Mouse (Mus musculus) ES-E14 (cell line): ENCODE measurements at regions not wholly inside any gene's neighbourhood (a gene's known extent, or its start where the extent isn't known, plus 50 kb on each side); places are given as distances from the start of the nearest gene placed in this dataset.

Experiments used
- DNase-seq: peaks from one replicate; pipeline ENCODE4 v3.0.0-alpha.2; 2013; ENCODE audit warnings: low read depth, low spot score
- H3K27ac ChIP-seq: 2 replicates; pipeline ENCODE4 v1.5.1; 2012; ENCODE audit warnings: low read depth, mild to moderate bottlenecking, low read length, moderate library complexity, mixed read lengths; ENCODE audit not compliant: poor library complexity, insufficient read depth, severe bottlenecking
- H3K36me3 ChIP-seq: 2 replicates; pipeline ENCODE4 v1.6.1; 2012; ENCODE audit warnings: mild to moderate bottlenecking, low read length, moderate library complexity, mixed read lengths; ENCODE audit not compliant: control insufficient read depth, poor library complexity, insufficient read depth, severe bottlenecking
- H3K4me1 ChIP-seq, 2 experiments: fragments of 150-350 bp in 1 of 2; sonication (generic) in 1 of 2; 2 replicates each; pipeline ENCODE4 v1.6.1; 2012; ENCODE audit warnings: low read length in 2 of 2, mild to moderate bottlenecking in 1 of 2, mixed read lengths in 1 of 2; ENCODE audit not compliant: control insufficient read depth in 2 of 2, insufficient read depth in 2 of 2, poor library complexity in 1 of 2
- H3K4me3 ChIP-seq, 2 experiments: fragments of 150-350 bp in 1 of 2; sonication (generic) in 1 of 2; 2 replicates each; pipeline ENCODE4 v1.5.1; 2012; ENCODE audit warnings: low read length in 2 of 2, low read depth in 1 of 2, mild to moderate bottlenecking in 1 of 2, mixed read lengths in 1 of 2; ENCODE audit not compliant: insufficient read depth in 1 of 2, poor library complexity in 1 of 2, severe bottlenecking in 1 of 2
- H3K9ac ChIP-seq: 2 replicates; pipeline ENCODE4 v1.6.1; 2012; ENCODE audit warnings: low read depth, mild to moderate bottlenecking, low read length, mixed read lengths; ENCODE audit not compliant: poor library complexity, insufficient read depth, severe bottlenecking
- H3K9me3 ChIP-seq: fragments of 150-350 bp; sonication (generic); 2 replicates; pipeline ENCODE4 v1.6.1; 2012; ENCODE audit warnings: low read depth, mild to moderate bottlenecking, low read length; ENCODE audit not compliant: control insufficient read depth, insufficient read depth
- CHD2 ChIP-seq: IDR thresholded peaks from 2 replicates; pipeline ENCODE4 v1.6.1; 2014; ENCODE audit warnings: mild to moderate bottlenecking, low read depth, low read length, inconsistent platforms
- HCFC1 ChIP-seq: IDR thresholded peaks from 2 replicates; pipeline ENCODE4 v1.6.1; 2012; ENCODE audit warnings: low read length, inconsistent platforms, borderline replicate concordance; ENCODE audit not compliant: insufficient read depth
- MAFK ChIP-seq: IDR thresholded peaks from 2 replicates; pipeline ENCODE4 v1.6.1; 2014; ENCODE audit warnings: mild to moderate bottlenecking, low read depth, low read length, inconsistent platforms; ENCODE audit not compliant: insufficient read depth
- ZC3H11A ChIP-seq: IDR thresholded peaks from 2 replicates; pipeline ENCODE4 v1.6.1; 2012; ENCODE audit warnings: low read depth, mild to moderate bottlenecking, inconsistent platforms, low read length, borderline replicate concordance
- ZNF384 ChIP-seq: IDR thresholded peaks from 2 replicates; pipeline ENCODE4 v1.6.1; 2012; ENCODE audit warnings: low read depth, low read length, inconsistent platforms
- in situ Hi-C, 2 experiments: fragments of 600-800 bp; cut with MboI; formaldehyde crosslinking; loops; one replicate each; pipeline ENCODE4 v1.15.1; 2025; ENCODE audit warnings: low sequenced_read_pairs in 2 of 2, inconsistent platforms in 1 of 2; ENCODE audit not compliant: unreplicated experiment in 2 of 2

DNA sequence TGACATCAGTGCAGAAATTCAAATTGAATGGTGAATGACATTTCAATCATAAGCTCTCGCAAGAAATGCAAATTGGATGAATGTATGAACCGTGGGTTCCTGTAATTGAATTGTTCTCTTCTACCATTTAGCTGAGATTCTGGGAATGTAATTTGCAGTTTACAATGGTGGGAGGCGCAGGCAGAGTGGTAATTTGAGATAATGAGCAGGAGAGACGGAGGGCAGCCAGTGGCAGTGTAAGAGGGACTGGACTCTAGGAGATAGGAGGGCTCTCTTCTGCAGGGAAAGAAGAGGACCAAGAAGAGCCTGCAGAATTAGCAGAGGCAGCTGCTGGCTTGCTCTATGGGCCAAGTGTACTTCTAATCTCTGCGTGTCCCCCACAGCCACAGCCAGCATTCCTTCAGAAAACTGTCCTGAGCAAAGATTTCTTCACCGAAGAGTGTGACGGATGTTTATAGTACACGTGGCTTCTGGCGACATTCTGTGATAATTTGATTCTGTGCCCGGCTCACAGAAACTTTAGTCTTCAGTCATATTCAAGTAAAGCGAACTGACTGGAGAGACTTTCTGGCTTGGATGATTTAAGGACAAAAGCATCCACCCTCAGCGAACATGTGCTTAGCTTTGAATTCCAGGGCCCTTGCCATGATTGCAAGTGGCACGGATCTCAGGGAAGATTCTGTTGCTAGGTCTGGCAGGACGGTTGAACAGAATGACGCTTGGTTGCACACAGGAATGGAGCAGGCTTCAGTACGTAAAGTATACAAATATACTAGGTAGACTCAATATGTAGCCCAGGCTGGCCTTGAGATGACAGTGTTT is 116.9 kb upstream of the Smlr1 start:
- no peak for DNase-seq
- Histone ChIP-seq H3K4me1 (0 out of 4 replicates have a peak, but pooled peaks cover 0 to 3% of the 10 kb centered on the region in 2 experiments), H3K4me3 (no peak overlapping the region), H3K9me3 (no peaks in the 10 kb centered on the region), H3K9ac (no peak overlapping the region), H3K27ac (no peak overlapping the region), H3K36me3 (no peaks in the 10 kb centered on the region)
- no peak for TF ChIP-seq ZC3H11A
- TF ChIP-seq HCFC1 = no peak
- TF ChIP-seq CHD2 = no peak
- TF ChIP-seq MAFK = no peak
- TF ChIP-seq ZNF384 = no peak
- in situ Hi-C loops = loop anchor here in 1 of 2 experiments (25.0 kb wide), 1 partner anchor 391 kb away; no protein-coding TSS in a partner anchor

DNA sequence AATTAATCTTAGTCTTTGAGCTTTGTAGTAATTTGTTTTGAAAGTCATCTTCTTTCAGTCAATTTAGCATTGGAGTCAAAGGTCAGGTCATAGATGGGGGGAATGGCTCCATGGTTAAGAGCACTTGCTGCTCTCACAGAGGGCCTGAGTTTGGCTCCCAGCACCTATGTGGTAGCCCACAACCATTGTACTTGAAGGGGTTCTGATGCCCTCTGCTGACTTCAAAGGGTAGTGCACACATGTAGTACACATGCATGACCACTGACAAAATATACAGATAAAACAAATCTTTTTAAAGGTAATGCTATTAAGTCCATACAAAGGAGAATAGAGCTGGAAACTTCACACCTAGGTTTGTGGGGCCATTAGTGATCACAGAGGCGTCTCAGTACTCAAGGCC is 111.7 kb upstream of the Smlr1 start:
- Histone ChIP-seq H3K9me3 (no peaks in the 10 kb centered on the region), H3K4me3 (no peak overlapping the region), H3K9ac (no peak overlapping the region), H3K27ac (no peak overlapping the region), H3K36me3 (no peaks in the 10 kb centered on the region), H3K4me1 (0 out of 4 replicates have a peak, but pooled peaks cover 0 to 3% of the 10 kb centered on the region in 2 experiments)
- in situ Hi-C loops = loop anchor here in 1 of 2 experiments (25.0 kb wide), 1 partner anchor 385 kb away; no protein-coding TSS in a partner anchor
- DNase-seq = peak; percentile 40
- TF ChIP-seq MAFK = no peak
- TF ChIP-seq ZNF384 = no peak
- no peak for TF ChIP-seq HCFC1
- TF ChIP-seq ZC3H11A = peak; percentile 82
- no peak for TF ChIP-seq CHD2

- H3K4me3 ChIP-seq = no peak overlapping the region
- H3K9me3 ChIP-seq = no peaks in the 10 kb centered on the region
- no peaks in the 10 kb centered on the region for H3K36me3 ChIP-seq
- no peak for DNase-seq
- H3K4me1 ChIP-seq = no peaks in the 10 kb centered on the region
- TF ChIP-seq ZC3H11A = no peak
- no peak for TF ChIP-seq ZNF384
- TF ChIP-seq MAFK = no peak
- no peak for TF ChIP-seq HCFC1
- no peak for TF ChIP-seq CHD2
- no peak overlapping the region for H3K27ac ChIP-seq
- in situ Hi-C loops = loop anchor here in 1 of 2 experiments (25.0 kb wide), 1 partner anchor 381 kb away; no protein-coding TSS in a partner anchor
- H3K9ac ChIP-seq = no peak overlapping the region
These were observed 107.5 kb upstream of the Smlr1 start for GRCm38 (mm10) chr10:25643518-25643993.

DNA sequence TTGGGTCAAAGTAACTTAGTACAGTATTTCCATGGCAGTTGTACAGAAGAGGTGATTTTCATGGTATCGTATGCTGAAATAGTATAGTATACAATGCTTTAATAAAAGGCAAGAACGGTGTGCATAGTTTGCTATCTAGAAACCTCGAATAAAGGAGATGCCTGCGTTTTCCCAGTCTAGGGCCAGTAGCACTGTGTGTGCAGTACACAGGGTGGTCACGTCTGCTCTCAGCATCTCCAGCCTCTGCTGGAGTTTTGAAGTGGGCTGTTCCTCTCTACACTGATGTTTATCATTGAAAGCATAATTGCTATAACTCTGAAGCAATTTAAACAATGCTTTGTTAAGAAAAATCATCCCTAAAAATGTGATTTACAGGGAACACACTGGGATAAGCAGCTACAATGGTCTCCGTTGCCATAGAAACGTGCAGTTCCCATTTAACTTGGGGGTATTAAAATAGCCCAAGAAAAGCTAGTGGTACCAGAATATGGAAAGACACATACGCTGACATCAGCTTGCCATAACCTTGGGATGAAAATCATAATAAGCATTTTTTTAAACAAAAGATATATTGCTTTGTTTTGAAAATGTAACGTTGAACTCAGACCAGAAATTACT is 106.1 kb upstream of the Smlr1 start:
- no peak overlapping the region for H3K4me3 ChIP-seq
- TF ChIP-seq ZNF384 = no peak
- in situ Hi-C loops = loop anchor here in 1 of 2 experiments (25.0 kb wide), 1 partner anchor 380 kb away; no protein-coding TSS in a partner anchor
- no peaks in the 10 kb centered on the region for H3K4me1 ChIP-seq
- H3K9me3 ChIP-seq = no peaks in the 10 kb centered on the region
- no peak for DNase-seq
- no peak overlapping the region for H3K9ac ChIP-seq
- H3K36me3 ChIP-seq = no peaks in the 10 kb centered on the region
- H3K27ac ChIP-seq = no peak overlapping the region
